Mouse (Mus musculus): ENCODE measurements around the gene Dus2.
"Not testable (repeated sequence)": the region's sequence is repeated elsewhere in the genome, so short reads cannot be mapped to it uniquely, and the experiment has no call there.

The Dus2 gene

DNA sequence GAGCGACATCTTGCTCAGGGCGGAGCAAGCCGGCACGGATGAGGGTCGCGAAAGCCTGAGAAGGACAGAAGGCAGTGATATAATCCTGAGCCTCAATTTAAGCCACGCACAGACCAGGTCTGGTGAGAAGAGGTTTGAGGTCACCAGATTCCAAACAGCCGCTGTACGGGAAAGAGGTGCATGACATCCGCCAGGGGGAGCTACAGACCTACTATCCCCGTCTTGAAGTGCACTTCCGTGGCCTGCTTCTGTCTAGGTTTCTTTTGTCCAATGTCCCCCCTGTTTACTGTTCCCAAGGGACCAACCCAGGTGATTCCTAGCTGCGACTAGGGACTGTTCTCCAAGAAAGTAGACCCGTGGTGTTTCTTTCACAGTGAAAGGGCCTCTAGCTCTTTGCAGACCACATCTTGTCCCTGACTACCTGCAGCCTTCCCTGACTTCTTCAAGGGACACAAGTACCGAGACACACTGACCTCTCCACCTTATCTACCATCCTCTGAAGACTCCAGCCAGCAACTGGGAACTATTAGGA lies at the start of gene Dus2:
Gene Dus2 (plus strand): TSS at position 482 of the 532 bp plus-strand sequence.
- DNase-seq (ENCODE audit: low read depth, low spot score), result peak; percentile 94

DNA sequence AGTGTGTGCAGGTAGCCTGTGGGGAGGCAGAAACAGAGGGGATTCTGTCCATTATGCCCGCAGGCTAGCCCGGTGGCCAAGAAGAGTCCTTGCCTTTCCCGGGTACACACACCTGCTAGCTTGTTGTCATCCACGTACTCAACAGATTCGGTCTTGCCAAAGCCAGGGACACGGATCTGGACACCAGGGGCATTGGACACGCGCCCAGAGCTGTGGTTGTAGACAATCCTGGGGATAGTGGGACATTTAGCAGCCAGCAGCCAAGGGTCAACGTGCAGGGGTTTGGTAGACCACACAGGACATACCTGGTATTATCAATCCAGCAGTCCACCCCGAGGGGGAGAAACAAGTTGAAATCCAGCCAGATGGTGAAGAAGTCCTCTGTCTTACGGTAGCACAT lies 49.1 kb upstream of the Dus2 start:
- DNase-seq (ENCODE audit: low read depth, low spot score), result no peak

DNA sequence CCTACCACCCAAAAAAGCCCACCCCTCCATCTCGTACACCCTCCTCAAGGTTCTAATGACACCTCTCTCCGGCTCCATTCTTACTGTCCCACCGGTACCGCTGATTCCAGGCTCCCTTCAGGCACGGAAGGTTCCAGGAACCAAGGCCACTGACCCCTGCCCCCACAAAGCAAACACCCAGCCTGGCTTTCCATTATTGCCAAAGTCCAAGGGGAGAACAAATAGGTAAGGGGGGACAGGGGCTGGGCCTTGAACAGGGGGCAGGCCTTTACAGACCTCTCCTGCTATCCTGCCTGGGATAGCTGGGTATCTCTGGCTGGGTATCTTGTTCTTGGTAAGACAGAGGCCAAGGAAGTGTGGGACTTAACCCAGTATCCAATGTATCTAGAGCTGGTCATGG lies 48.6 kb upstream of the Dus2 start:
- DNase-seq (ENCODE audit: low read depth, low spot score), result no peak

GRCm38 (mm10) chr8:105943321-105943739 lies 47.8 kb upstream of the Dus2 start, which contains the start of gene Lcat:
TSS of gene Lcat (minus strand) at chr8:105943382.
- DNase-seq (ENCODE audit: low read depth, low spot score), result no peak

DNA sequence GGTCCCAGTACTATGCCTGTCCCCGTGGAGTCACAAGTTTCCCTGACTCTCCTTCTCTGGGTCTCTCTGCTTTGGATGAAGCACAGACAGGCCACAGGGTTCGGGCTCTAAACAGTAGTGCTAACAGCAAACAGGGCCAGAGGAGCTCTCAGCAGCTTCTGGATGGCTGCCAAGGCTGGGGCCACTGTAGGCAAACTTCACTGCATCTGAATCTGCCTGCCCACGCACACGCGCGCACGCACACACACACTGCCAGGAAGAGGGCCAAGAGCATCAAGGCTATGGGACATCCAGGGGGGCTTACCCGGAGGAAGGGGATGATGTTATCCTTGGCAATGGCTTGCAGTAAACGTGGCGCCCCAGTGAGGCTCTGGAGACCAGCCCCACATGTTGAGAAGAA lies 41.8 kb upstream of the Dus2 start:
- no peak for DNase-seq (ENCODE audit: low read depth, low spot score)

GRCm38 (mm10) chr8:105951057-105951659 lies 40.0 kb upstream of the Dus2 start:
- DNase-seq (ENCODE audit: low read depth, low spot score), result no peak

DNA sequence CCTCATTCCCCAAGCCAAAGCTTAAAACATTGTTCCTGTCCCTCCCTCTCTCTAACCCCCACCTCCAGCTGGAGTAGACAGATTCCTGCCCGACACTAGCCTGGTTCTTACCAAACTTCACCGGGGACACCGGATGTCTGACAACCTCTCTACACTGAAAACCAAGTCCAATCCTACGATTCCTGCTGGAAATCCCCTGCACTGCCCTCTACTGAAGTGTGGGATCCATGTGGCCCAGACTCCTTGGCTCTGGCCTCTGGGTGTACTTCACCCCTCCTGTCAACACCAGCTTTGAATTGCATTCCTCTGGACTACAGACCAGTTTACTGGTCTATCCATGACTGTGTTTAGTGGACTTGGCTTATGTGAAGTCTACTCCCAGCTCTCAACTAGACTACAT lies 34.6 kb upstream of the Dus2 start:
- DNase-seq (ENCODE audit: low read depth, low spot score), result no peak

GRCm38 (mm10) chr8:105957813-105958212 lies 33.3 kb upstream of the Dus2 start:
- DNase-seq (ENCODE audit: low read depth, low spot score), result no peak

GRCm38 (mm10) chr8:105959350-105959749 lies 31.8 kb upstream of the Dus2 start:
- DNase-seq (ENCODE audit: low read depth, low spot score), result no peak

DNA sequence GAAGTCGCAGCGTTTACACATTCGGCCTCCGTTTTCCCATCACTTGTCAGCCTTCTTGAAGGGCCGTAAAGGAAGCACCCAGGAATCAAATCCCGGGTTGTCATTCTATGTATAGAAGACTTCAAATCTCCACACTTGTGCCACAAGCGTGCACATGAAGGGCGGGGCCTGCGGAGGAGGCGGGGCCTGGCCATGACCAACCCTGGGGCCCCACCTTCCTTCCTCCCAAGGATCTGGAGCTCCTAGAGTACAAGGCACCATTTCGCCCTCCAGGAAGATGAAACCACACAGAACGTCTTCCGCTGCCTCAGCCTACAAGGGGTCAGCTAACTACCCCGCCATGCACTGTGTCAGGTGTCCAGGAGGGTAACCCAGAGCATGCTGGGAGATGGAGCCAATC lies 30.0 kb upstream of the Dus2 start:
- no peak for DNase-seq (ENCODE audit: low read depth, low spot score)

DNA sequence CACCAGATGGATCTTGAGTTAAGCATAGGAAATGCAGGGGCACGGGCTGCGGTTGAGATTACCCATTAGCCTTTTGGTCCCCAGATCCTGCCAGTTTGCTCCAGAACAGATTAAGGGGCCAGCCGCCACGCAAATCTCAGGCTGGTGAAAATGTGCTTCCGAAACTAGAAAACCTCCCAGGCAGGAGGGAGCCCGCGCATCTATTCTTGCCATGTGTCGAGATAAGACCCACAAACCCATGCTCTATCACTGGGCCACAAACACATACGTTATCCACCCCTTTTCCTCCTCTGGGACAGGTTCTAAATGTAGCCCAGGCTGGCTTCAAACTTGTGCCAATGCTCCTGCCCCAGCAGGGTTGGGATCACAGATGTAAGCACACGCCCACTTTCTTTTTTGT lies 29.6 kb upstream of the Dus2 start:
- DNase-seq (ENCODE audit: low read depth, low spot score), result no peak

GRCm38 (mm10) chr8:105964506-105965265 lies 26.5 kb upstream of the Dus2 start:
- DNase-seq (ENCODE audit: low read depth, low spot score), result no peak

DNA sequence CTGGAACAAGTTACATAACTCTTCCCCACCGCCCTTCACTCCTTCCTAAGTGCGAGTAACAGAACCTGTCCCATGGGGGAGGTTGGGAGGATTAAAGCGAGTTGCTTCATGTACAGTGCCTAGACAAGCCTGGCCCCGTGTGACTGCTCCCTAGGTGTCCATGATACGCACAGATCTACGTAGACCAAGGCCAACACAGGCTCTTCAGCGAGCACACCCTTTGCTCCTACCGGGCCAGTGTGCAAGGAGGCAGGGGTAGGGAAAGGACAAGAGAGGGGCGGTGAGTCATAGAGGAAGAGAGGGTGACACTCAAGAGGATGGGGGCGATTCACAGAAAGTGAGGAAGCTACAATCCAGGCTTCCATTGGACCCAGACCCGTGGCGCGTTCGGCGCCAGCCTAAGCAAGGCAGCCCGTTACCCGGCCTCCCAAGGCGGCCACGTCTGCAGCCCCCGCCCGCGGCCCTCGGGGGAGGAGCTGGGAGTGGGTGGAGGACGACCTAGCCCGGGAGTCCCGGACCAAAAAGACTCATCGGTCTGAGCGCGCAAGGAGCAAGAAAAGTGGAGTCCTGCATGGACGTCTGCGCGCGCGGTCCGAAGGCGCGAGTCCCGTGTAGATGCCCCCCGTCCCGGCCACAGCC lies 25.8 kb upstream of the Dus2 start:
- peak; percentile 64 for DNase-seq (ENCODE audit: low read depth, low spot score)

DNA sequence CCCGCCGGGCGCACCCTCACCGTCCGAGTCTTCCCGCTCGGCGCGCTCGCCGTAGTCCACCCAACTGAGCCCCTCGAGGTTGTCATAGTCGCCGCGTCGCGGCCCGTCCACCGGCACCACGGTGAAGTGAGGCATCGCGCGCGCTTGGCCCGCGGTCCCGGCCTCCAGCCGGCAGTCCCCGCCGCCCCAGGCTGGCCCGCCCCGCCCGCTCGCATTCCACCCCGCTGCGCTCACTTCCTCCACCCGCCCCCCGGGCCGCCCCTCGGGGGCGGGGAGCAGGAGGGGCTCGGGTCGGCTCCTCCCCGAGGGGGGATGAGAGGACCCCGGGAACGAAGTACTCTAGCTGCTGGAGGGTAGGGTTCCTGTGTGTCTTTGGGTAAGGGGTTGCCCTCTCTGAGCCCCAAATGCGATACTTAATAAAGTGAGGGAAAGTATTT lies 25.2 kb upstream of the Dus2 start, which contains the start of gene Slc12a4:
Gene Slc12a4 (minus strand): TSS at position 193 of the 437 bp plus-strand sequence.
- DNase-seq (ENCODE audit: low read depth, low spot score), result peak; percentile 81

- DNase-seq (ENCODE audit: low read depth, low spot score), result peak; percentile 36
Observed at GRCm38 (mm10) chr8:105966692-105967311, 24.3 kb upstream of the Dus2 start.

DNA sequence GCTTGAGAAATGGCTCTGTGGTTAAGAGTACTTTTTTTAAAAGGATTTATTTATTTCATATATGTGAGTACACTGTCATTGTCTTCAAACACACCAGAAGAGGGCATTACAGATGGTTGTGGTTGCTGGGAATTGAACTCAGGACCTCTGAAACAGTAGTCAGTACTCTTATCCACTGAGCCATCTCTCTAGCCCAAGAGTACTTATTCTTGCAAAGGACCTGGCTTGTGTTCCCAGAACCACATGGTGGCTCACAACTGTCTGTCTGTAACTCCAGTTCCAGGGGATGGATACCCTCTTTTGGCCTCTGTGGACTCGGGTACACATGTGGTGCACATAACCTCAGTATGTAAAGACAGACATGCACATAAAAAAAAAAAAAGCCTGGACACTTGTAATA lies 21.8 kb upstream of the Dus2 start:
- no peak for DNase-seq (ENCODE audit: low read depth, low spot score)

GRCm38 (mm10) chr8:105971019-105971720 lies 20.0 kb upstream of the Dus2 start:
- DNase-seq (ENCODE audit: low read depth, low spot score), result no peak

DNA sequence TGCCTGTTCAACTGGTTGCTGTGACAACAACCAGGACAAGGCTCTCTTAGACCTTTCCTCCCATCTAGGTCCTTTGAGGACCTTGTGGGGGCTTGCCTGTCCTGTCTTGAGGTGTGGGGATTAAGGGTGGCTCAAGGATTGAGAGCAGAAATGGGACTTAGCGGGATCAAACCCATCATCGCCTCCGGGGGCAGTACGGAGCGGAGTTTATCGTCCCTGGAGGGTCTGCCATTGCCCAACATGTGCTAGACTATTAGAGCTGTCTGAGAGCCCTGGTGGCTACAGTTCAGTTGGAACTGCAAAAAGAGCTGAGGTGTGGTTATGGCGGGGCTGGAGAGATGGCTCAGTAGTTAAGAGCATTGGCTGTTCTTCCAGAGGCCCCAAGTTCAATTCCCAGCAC lies 15.8 kb upstream of the Dus2 start:
- DNase-seq (ENCODE audit: low read depth, low spot score), result no peak

- DNase-seq (ENCODE audit: low read depth, low spot score), result no peak
Observed at GRCm38 (mm10) chr8:105979325-105979724, 11.8 kb upstream of the Dus2 start, which contains the start of gene Dpep3. TSS of gene Dpep3 (minus strand) at chr8:105979429.

DNA sequence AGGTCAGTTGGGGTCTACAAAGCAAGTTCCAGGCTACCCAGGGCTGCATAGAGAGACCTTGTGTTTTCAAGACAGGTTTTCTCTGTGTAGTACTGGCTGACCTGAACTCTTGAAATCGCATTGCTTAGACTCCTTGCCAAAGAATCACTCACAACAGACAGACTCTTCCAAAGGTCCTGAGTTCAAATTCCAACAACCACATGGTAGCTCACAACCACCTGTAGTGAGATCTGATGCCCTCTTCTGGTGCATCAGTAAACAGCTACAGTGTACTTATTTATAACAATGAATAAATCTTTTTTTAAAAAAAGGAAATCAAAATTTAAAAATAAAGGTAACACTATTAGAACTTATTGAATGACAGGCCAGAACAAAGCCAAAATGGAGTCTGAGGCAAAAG lies 10.0 kb upstream of the Dus2 start:
- no peak for DNase-seq (ENCODE audit: low read depth, low spot score)

DNA sequence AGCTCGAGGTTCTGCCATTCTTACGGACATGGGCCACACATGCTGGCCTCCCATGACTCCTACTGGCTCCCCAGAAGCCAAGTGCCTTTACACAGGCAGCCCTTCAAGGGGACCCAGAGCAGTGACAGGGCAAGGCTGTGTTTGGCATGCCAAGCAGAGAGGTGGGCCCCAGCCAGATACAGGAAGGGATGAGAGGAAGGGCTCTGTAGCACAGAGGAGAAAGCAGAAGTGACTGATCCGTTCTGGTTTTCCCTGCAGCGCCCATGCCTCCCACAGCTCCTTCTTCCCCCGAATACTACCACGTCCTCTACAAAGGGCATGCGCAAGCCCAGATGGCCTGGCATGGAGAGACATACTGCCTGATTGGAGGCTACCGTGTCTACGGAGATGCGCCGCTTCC lies 7.7 kb upstream of the Dus2 start:
- DNase-seq (ENCODE audit: low read depth, low spot score), result not testable (repeated sequence)

Data from CD4-positive, CD25-positive, alpha-beta regulatory T cell, adult 2 months (primary cell).